Mouse (Mus musculus): ENCODE measurements around the gene Btg2.

DNA sequence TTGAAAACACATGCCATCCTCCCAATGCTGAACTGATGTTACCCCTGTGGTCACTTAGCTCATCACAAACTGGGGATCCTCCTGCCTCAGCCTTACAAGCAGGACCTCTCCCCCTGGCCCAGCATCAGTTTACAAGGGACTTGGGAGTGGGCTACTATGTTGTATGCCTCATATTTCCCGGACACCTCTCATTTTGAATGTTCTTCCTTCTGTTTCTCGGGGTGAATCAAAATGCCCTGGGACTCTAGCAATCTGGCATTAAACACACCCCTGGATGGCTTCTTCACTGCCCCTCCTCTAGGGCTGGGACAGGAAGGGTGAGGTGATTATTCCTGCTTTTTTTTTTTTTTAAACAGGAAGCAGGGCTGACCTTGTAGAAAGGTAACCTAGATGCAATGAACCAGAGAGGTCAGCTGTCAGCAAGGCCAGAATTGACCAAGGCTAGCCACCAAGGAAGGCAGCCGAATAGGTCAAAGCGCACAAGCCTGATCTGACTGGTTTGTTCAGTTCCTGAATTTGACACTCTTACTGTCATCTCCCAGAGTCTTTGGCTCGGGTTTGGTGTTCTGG is 2.0 kb upstream of the Btg2 start:
- no peak for TF ChIP-seq CTCF (IDR thresholded peaks at IDR 0.05; ENCODE audit: borderline replicate concordance, control insufficient read depth, extremely low read depth, insufficient read depth, low read length, poor library complexity)
- TF ChIP-seq POLR2A (IDR thresholded peaks at IDR 0.05; ENCODE audit: control insufficient read depth, extremely low read depth, insufficient read depth, low read length, poor library complexity) = no peak
